Mouse (Mus musculus) cerebellum, adult 11 months (tissue): ENCODE measurements at regions not wholly inside any gene's neighbourhood (a gene's known extent, or its start where the extent isn't known, plus 50 kb on each side); places are given as distances from the start of the nearest gene placed in this dataset.
"Not testable (repeated sequence)": the region's sequence is repeated elsewhere in the genome, so short reads cannot be mapped to it uniquely, and the experiment has no call there.

ENCODE experiments used
- DNase-seq: peaks from one replicate; pipeline ENCODE4 v3.0.0; 2022

DNA sequence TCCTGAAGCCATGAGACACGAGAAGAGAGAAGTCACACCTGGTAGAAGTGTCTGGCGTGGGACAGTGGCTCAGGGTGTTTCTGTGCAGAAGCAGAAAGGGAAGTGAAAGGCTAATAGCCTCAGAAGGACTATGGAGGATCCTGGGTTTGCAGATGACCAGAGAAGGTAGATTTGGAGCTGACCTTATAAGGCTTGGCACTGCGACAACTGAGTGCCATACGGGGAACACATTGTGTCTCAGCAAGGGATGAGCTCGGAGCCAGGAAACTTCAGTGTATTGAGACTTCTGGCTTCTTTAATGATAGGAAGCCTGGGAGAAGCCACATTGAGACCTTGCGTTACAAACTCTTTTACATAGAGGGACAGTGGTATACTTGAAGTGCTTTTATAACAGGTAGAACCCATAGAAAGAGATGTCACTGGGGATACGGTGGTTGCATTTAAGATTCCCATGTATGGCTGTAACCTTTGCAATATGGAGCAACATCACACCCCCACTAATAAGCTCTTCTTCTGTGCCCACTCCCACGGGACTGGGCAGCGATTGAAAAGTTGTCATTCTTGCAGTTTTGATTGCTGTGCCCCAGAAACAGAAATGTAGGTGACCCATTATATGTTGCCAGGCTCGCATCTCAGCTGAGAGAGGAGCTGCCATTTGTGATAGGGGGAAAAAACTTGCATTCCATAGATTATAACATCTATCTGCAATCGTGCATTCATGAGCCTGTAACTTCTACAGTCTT lies 61.8 kb upstream of the Dync1i1 start:
- peak; percentile 81 for DNase-seq

DNA sequence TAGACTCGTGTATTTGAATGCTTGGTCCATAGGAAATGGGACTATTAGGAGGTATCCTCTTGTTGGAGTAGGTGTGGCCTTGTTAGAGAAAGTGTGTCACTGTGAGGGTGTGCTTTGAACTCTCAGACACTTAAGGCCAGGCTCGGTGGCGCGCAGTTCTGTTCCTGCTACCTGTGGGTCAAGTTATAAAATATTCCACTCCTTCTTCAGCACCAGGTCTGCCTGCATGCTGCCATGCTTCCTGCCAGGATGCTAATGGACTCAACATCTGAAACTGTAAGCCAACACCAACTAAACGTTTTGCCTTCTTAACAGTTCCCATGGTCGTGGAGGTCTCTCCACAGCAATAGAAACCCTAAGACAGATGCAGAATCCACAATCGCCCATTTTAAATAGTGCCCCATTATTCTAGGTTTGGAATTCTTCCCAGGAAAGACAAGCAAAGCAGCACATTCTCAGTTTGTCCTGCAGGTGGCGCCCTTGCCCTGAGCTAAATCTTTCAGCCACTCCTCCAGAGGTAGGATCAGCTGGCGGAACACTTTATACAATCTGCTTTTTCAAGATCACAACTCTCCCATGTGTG lies 80.2 kb upstream of the Dync1i1 start:
- DNase-seq = peak; percentile 60

- no peak for DNase-seq
Observed at GRCm38 (mm10) chr6:5634222-5634621, 91.2 kb upstream of the Dync1i1 start.

GRCm38 (mm10) chr6:5633036-5633708 lies 92.3 kb upstream of the Dync1i1 start:
- peak; percentile 36 for DNase-seq

DNA sequence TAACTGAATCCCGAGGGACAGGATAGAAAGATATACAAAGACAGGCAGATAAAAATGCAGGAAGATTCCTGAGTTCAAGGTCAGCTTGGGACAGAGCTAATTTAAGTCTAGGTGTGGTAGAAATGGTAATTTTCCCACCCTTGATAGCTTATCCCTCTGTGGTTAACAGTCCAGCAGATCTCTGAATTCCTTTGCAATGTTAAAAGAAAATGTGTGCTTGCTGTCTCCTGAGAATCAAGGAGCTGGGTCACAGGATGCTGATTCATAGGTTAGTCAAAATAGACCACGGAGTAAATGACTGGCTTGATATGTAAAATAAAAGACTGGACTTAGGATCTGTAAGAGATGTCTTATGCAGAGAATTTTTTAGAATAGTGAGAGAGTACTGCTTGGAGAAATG lies 101.4 kb upstream of the Dync1i1 start:
- DNase-seq = no peak

DNA sequence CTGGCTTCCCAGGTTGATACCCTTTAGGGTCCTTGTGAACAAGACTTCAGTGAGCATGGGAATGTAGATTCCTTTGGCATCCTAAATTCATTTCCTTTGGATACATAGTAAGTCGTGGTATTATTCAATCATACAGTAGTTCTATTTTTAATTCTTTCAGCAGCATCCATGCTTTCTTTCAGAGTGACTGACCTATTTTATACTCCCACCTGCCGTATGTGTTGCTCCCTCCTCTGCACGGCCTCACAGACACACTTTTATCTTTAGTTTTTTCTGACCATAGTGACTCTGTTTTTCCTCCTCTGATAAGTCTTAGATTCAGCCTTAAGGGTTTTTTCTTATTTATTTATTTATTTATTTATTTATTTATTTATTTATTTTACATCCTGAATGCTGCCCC lies 103.9 kb upstream of the Dync1i1 start:
- DNase-seq = no peak

- DNase-seq = no peak
Observed at GRCm38 (mm10) chr6:5594011-5594410, 97.9 kb upstream of the Pdk4 start.

GRCm38 (mm10) chr6:5589635-5590034 lies 93.5 kb upstream of the Pdk4 start:
- DNase-seq = no peak

DNA sequence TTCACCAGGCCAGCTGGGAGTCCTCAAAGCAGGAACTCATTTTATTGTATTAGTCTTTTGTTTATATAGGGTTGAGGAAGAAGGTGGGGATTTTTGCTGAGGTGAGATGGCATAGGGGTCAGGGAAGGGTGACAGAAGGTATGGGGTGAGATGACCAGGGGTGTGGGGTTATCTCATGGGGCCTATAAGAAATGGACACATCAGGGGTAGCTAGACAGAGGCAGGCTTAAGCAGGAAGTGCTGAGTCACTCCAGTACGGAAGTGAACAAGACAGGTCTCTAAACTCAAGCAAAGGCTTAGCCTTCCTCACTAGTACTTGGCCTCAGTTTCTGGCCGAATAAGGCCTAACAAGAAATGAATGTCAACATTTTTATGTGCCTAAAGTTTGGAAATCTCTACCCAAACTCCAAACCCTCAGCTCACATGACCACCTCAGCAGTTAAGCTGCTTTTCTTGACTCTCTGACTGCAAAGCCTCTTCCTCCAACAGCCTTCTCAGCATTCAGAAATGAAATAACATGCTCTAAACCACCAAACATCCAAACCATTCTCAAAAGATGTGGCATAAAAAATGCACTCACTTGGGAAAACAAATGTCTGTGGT lies 86.9 kb upstream of the Pdk4 start:
- no peak for DNase-seq

DNA sequence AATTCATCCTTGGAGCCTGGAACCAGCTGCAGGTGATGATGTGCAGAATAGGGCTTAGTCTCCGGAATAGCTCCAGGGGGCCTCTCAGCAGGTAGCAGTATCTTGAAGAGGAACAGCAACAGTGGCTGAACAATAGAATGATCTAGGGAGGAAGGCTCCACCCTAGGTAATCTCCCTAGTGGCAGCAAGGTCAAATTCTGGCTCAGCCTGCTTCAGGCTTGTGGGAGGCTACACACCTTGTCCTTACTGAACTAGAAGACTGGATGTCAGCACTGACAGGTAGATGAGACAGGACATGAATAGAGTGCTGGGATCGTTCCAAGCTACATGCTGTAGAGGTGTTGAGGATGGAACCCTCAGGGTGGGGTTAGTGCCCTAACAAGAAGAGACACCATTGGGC lies 80.8 kb upstream of the Pdk4 start:
- DNase-seq = not testable (repeated sequence)

- DNase-seq = no peak
Observed at GRCm38 (mm10) chr6:5566582-5566981, 70.5 kb upstream of the Pdk4 start.

- DNase-seq = no peak
Observed at GRCm38 (mm10) chr6:5565049-5565448, 68.9 kb upstream of the Pdk4 start.

- no peak for DNase-seq
Observed at GRCm38 (mm10) chr6:5553703-5554394, 57.7 kb upstream of the Pdk4 start.

- DNase-seq = no peak
Observed at GRCm38 (mm10) chr6:5550067-5550466, 54.0 kb upstream of the Pdk4 start.
